Mouse (Mus musculus) left cerebral cortex, postnatal 4 days (tissue): Measurements from ENCODE around the gene Lrrc34. TPM values are rescaled to one million over a fixed set of nuclear protein-coding genes. Genes with fewer than 3 reads are reported as not detected.

Source experiments
- DNase-seq: peaks from one replicate; pipeline ENCODE4 v3.0.0-alpha.2; 2022
- intact Hi-C: fragments of 180-260 bp; cut with DNase I; formaldehyde crosslinking; loops from one replicate; pipeline ENCODE4 v1.15.1; 2025
- total RNA-seq, 2 experiments: library from RNA; stranded (reverse); gene quantifications; 2 replicates each; pipeline ENCODE4 v1.2.3; 2021

Lrrc34 gene
- total RNA-seq, 2 experiments from 2014 or later, result 0.58 TPM; not detected in 1

GRCm38 (mm10) chr3:30601175-30601574, 46.5 kb downstream of the Lrrc34 start:
- intact Hi-C loops, result loop anchor here (10.0 kb wide), 1 partner anchor 344 kb away; no protein-coding TSS in a partner anchor

GRCm38 (mm10) chr3:30600717-30601116, 47.0 kb downstream of the Lrrc34 start:
- intact Hi-C loops, result loop anchor here (10.0 kb wide), 1 partner anchor 344 kb away; no protein-coding TSS in a partner anchor
- peak; percentile 15 for DNase-seq

More at GRCm38 (mm10) chr3:30601175-30601574, 46.5 kb downstream of the Lrrc34 start:
- DNase-seq, result peak; percentile 73

- DNase-seq, result peak; percentile 57
- intact Hi-C loops, result loop anchor here (10.0 kb wide), 3 partner anchors 345 to 535 kb away; no protein-coding TSS in a partner anchor
Observed at GRCm38 (mm10) chr3:30599711-30600545, 47.7 kb downstream of the Lrrc34 start, which contains the start of gene Actrt3. Actrt3 (minus strand) TSS chr3:30599939.

GRCm38 (mm10) chr3:30597271-30597670, 50.4 kb downstream of the Lrrc34 start:
- intact Hi-C loops, result loop anchor here (10.0 kb wide), 2 partner anchors 448 to 538 kb away; no protein-coding TSS in a partner anchor
- DNase-seq, result no peak

DNA sequence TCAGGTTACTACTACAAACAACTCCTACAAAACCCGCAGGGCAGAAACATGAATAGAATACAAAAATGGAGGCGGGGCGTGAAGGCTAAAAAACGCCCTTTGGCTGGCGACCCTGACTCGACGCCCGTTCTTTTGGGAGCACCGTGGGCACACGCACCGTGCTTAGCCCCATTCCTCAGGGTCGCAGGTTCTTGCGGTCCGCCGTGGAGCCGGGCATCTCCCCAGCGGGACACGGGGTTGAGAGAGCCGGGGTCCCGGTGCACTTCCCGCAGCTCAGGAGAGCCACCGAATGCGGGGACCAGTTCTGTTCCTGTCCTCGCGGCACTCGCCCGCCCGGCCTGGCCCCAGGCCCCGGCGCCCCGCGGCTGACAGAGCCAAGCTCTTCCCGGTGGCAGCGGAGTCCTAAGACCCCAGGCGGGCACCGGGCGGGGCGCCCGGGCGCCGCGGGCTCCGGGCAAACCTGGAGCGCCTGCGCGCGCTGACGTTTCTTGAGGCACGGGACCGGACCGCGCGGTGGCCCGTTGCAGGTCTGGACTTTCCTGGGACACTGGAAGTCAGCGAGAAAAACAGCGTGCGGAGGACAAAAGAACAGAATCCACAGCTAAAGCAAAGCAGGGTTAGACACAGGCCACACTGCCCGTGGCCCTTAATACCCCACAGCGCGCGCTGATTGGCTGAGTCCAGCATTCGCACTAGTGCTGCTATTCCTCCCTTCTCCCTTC, 52.4 kb downstream of the Lrrc34 start:
- intact Hi-C loops, result loop anchor here (10.0 kb wide), 2 partner anchors 450 to 540 kb away; no protein-coding TSS in a partner anchor
- peak; percentile 37 for DNase-seq

DNA sequence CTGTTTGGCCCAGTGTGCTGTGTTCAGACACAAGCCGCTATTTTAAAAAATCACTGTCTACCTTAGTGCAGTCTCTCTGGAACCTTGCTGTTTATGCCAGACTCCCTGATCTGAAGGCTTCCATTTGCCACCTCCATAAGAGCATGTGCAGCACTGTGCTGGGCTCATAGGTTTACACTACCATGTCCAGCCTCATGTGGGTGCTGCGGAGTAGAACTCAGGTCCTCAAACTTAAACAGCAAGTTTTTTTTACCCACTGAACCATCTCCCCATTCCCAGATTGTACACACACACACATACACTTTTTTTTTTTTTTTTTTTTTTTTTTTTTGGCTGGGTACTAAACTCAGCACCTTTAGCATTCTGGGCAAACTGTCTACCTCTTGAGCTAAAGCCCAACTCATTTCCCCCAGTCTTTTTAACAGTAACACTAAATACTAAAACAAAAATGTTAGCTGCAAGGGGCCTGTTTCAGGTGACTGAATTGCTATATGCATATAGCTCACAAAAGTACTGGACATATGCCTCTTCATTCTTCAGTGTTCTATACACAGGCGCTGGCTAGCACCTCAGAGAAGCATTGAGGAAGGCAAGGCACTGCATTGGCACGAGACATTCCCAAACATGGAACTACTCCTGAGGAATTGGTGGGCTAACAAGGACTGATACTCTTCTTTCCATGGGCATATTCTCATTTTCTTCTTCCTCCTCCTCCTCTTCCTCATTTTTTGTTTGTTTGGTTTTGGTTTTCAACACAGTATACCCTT, 53.8 kb downstream of the Lrrc34 start:
- intact Hi-C loops, result loop anchor here (10.0 kb wide), 2 partner anchors 451 to 541 kb away; no protein-coding TSS in a partner anchor
- DNase-seq, result no peak

- DNase-seq, result no peak
- intact Hi-C loops, result loop anchor here (10.0 kb wide), 2 partner anchors 452 to 542 kb away; no protein-coding TSS in a partner anchor
Observed at GRCm38 (mm10) chr3:30592418-30592853, 55.2 kb downstream of the Lrrc34 start.

GRCm38 (mm10) chr3:30588865-30589264, 58.8 kb downstream of the Lrrc34 start:
- intact Hi-C loops, result no loop called here

More at GRCm38 (mm10) chr3:30588865-30589264, 58.8 kb downstream of the Lrrc34 start:
- DNase-seq, result no peak

Other genes with a start within 250 kb of the Lrrc34 start
- 1 to 10 TPM; 5.3 to 6.0 TPM for gene Mecom, start 99.9 kb downstream of the Lrrc34 start, total RNA-seq
- 1 to 10 TPM; 1.0 to 1.5 TPM for gene Actrt3, start 47.9 kb downstream of the Lrrc34 start, total RNA-seq
- 10 to 100 TPM; 23.3 to 24.4 TPM for gene Mynn, start 45.8 kb downstream of the Lrrc34 start, total RNA-seq
- not detected for gene Lrriq4, start 3.4 kb downstream of the Lrrc34 start, total RNA-seq
- gene Lrrc31, start 52.0 kb upstream of the Lrrc34 start, total RNA-seq, result not detected
- gene Samd7, start 98.4 kb upstream of the Lrrc34 start, total RNA-seq, result under 1 TPM in 1 of 2 experiments, not detected in 1; 0.22 TPM
- gene Sec62, start 145.0 kb upstream of the Lrrc34 start, total RNA-seq, result 10 to 100 TPM; 68.5 to 68.7 TPM
- 1 to 10 TPM in 1 of 2 experiments, under 1 TPM in 1; 0.90 to 1.8 TPM for gene Gpr160, start 208.1 kb upstream of the Lrrc34 start, total RNA-seq